Comparison of ENCODE assay signal across 19 mouse cellular contexts in the genomic region with DNA sequence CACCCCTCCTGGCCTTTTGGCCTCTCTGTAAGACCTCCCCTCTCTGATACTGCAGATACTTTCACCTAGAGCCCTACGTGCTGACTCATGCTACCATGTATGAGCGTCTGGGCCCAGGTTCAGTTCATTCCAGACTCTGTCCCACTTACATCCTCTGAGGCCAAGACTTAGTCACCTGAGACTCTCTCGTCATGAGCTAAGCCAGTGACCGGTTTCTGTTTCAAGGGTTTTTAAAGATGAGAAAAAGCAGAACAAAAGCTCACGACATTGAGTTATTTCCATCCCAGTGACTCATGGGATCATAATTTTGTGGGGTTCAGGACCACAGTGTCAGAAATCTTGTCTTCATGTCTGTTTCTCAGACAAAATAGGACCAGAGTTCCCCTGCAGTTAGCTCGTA. TPM values are rescaled to one million over a fixed set of nuclear protein-coding genes. Genes with fewer than 3 reads are reported as not detected.
"Had no signal": no experiment of that assay in that cellular context is flagged by ENCODE, and none has a peak within 500 bp of the region (broad histone marks: within the 10 kb centered on the region; RNA-seq: fewer than 3 reads in every experiment).

No protein-coding gene starts in this region.

RNA-seq across cellular contexts. Expression of a gene that starts 4.7 kb away (rescaled TPM):
- total RNA-seq: megakaryocyte, adult 5-6 weeks; megakaryocyte-erythroid progenitor cell, adult 5-6 weeks had no signal
- polyA plus RNA-seq: liver, postnatal 0 days; lung, adult 2 months; lung, postnatal 0 days; macrophage; midbrain, embryonic 10.5 days; midbrain, embryonic 12.5 days; midbrain, embryonic 14.5 days; midbrain, embryonic 16.5 days; myocyte; neural tube, embryonic 11.5 days; neural tube, embryonic 15.5 days; small intestine, adult 2 months; stomach, embryonic 14.5 days; stomach, embryonic 16.5 days had no signal

RNA-seq across cellular contexts. Expression of a gene that starts 32.7 kb away (rescaled TPM):
- total RNA-seq: megakaryocyte, adult 5-6 weeks; megakaryocyte-erythroid progenitor cell, adult 5-6 weeks had no signal
- polyA plus RNA-seq: liver, postnatal 0 days; lung, embryonic 15.5 days; lung, postnatal 0 days; macrophage; midbrain, embryonic 10.5 days; midbrain, embryonic 12.5 days; midbrain, embryonic 14.5 days; midbrain, embryonic 16.5 days; myocyte; neural tube, embryonic 11.5 days; neural tube, embryonic 13.5 days; neural tube, embryonic 15.5 days; stomach, embryonic 14.5 days; stomach, embryonic 16.5 days; thymus, postnatal 0 days had no signal

RNA-seq across cellular contexts. Expression of a gene that starts 52.0 kb away (rescaled TPM):
- total RNA-seq: megakaryocyte, adult 5-6 weeks; megakaryocyte-erythroid progenitor cell, adult 5-6 weeks had no signal
- polyA plus RNA-seq: liver, postnatal 0 days; lung, adult 2 months; lung, embryonic 15.5 days; lung, postnatal 0 days; macrophage; midbrain, embryonic 10.5 days; midbrain, embryonic 12.5 days; midbrain, embryonic 14.5 days; midbrain, embryonic 16.5 days; myocyte; neural tube, embryonic 11.5 days; neural tube, embryonic 13.5 days; neural tube, embryonic 15.5 days; stomach, embryonic 14.5 days; stomach, embryonic 16.5 days; thymus, postnatal 0 days had no signal
